Mouse (Mus musculus) forebrain, embryonic 14.5 days (tissue): ENCODE data around the gene Rtn4rl1. TPM values are rescaled to one million over a fixed set of nuclear protein-coding genes. Genes with fewer than 3 reads are reported as not detected.
A peak's percentile ranks its signal among the peaks of the same experiment; 100 is the strongest.

ENCODE experiments used
- ATAC-seq: fragments of 200-750 bp; cut with Nextera tagmentation; 2 replicates; pipeline ENCODE4 v1.8.0; 2017; ENCODE audit warnings: mild to moderate bottlenecking, moderate library complexity
- DNase-seq: peaks from one replicate; pipeline ENCODE4 v3.0.0-alpha.2; 2015; ENCODE audit warnings: low spot score
- H3K27ac ChIP-seq: fragments of 300-500 bp; sonication (generic); 2 replicates; pipeline ENCODE4 v1.5.1; 2014; ENCODE audit warnings: low read depth, mild to moderate bottlenecking, control low read depth, low read length, moderate library complexity
- H3K27me3 ChIP-seq: fragments of 300-500 bp; sonication (generic); replicated peaks from 2 replicates; pipeline ENCODE4 v1.6.1; 2014; ENCODE audit warnings: low read length, control low read depth, mixed read lengths; ENCODE audit not compliant: control insufficient read depth, insufficient read depth
- H3K36me3 ChIP-seq: fragments of 300-500 bp; sonication (generic); 2 replicates; pipeline ENCODE4 v1.6.1; 2014; ENCODE audit warnings: low read length, control low read depth; ENCODE audit not compliant: control insufficient read depth, insufficient read depth
- H3K4me1 ChIP-seq: fragments of 300-500 bp; sonication (generic); 2 replicates; pipeline ENCODE4 v1.6.1; 2014; ENCODE audit warnings: antibody characterized with exemption, low read length, control low read depth; ENCODE audit not compliant: control insufficient read depth, insufficient read depth
- H3K4me2 ChIP-seq: fragments of 300-500 bp; sonication (generic); 2 replicates; pipeline ENCODE4 v1.6.1; 2014; ENCODE audit warnings: mild to moderate bottlenecking, control low read depth, low read length
- H3K4me3 ChIP-seq: fragments of 300-500 bp; sonication (generic); 2 replicates; pipeline ENCODE4 v1.5.1; 2014; ENCODE audit warnings: low read depth, low read length, control low read depth
- H3K9ac ChIP-seq: fragments of 300-500 bp; sonication (generic); 2 replicates; pipeline ENCODE4 v1.6.1; 2014; ENCODE audit warnings: mild to moderate bottlenecking, low read length, control low read depth, moderate library complexity
- H3K9me3 ChIP-seq: fragments of 300-500 bp; sonication (generic); replicated peaks from 2 replicates; pipeline ENCODE4 v1.6.1; 2016; ENCODE audit warnings: low read length, control low read depth, mixed read lengths; ENCODE audit not compliant: control insufficient read depth
- WGBS: fragments of 180-500 bp; shearing (Covaris S2); extraction: QIAGEN DNeasy Blood & Tissue Kit; methylation state at CpG from one replicate; pipeline ENCODE4 v1.1.7; 2014; 5-methylcytosine and 5-hydroxymethylcytosine counted together
- polyA plus RNA-seq: library from polyadenylated mRNA; unstranded; fragments of >200 nt; fragmentation: Nextera tagmentation; extraction: Ambion mirVana; gene quantifications from 2 replicates; pipeline ENCODE4 v1.2.1, GENCODE M21; 2014

Gene Rtn4rl1
- polyA plus RNA-seq, 1 experiment from 2014 or later = 5.0 TPM

- no peak overlapping the region for H3K4me2 ChIP-seq
- H3K9me3 ChIP-seq = no peaks in the 10 kb centered on the region
- H3K4me1 ChIP-seq = no peaks in the 10 kb centered on the region
- ATAC-seq (no peak), DNase-seq (no peak)
- no peak overlapping the region for H3K4me3 ChIP-seq
- H3K27ac ChIP-seq = no peak overlapping the region
- WGBS = 94% methylated on average over 12 of the region's 12 CpGs
- peaks cover 44% of the 10 kb centered on the region for H3K36me3 ChIP-seq
- no peak overlapping the region for H3K9ac ChIP-seq
- H3K27me3 ChIP-seq = peaks cover 44% of the 10 kb centered on the region
Measured at GRCm38 (mm10) chr11:75162591-75163080, 30.9 kb upstream of the Rtn4rl1 start.

GRCm38 (mm10) chr11:75163379-75163778 lies 30.2 kb upstream of the Rtn4rl1 start:
- Histone ChIP-seq H3K4me3 (no peak overlapping the region), H3K9ac (no peak overlapping the region), H3K4me2 (no peak overlapping the region), H3K27ac (no peak overlapping the region), H3K4me1 (no peaks in the 10 kb centered on the region), H3K36me3 (peaks cover 39% of the 10 kb centered on the region), H3K9me3 (no peaks in the 10 kb centered on the region), H3K27me3 (peaks cover 51% of the 10 kb centered on the region)
- 93% methylated on average over 6 of the region's 6 CpGs for WGBS
- no peak for DNase-seq
- no peak for ATAC-seq

- H3K4me1 ChIP-seq = peaks cover 5% of the 10 kb centered on the region
- ATAC-seq = no peak
- 77% methylated on average over 2 of the region's 2 CpGs for WGBS
Measured at GRCm38 (mm10) chr11:75164051-75164450, 29.5 kb upstream of the Rtn4rl1 start.

GRCm38 (mm10) chr11:75164750-75165149 lies 28.8 kb upstream of the Rtn4rl1 start:
- Histone ChIP-seq H3K27me3 (peaks cover 65% of the 10 kb centered on the region), H3K27ac (no peak overlapping the region), H3K9ac (no peak overlapping the region), H3K9me3 (no peaks in the 10 kb centered on the region), H3K4me3 (0 out of 2 replicates have a peak overlapping the region, but pooled peaks have one; percentile 19), H3K4me2 (no peak overlapping the region), H3K36me3 (peaks cover 31% of the 10 kb centered on the region), H3K4me1 (peaks cover 9% of the 10 kb centered on the region)
- no peak for DNase-seq
- ATAC-seq = no peak
- 13% methylated on average over 15 of the region's 15 CpGs for WGBS

More at GRCm38 (mm10) chr11:75164051-75164450, 29.5 kb upstream of the Rtn4rl1 start:
- Histone ChIP-seq H3K27ac (no peak overlapping the region), H3K9me3 (no peaks in the 10 kb centered on the region), H3K36me3 (peaks cover 35% of the 10 kb centered on the region), H3K9ac (no peak overlapping the region), H3K4me2 (no peak overlapping the region), H3K27me3 (peaks cover 58% of the 10 kb centered on the region), H3K4me3 (no peak overlapping the region)
- DNase-seq = no peak

GRCm38 (mm10) chr11:75165441-75166192 lies 28.0 kb upstream of the Rtn4rl1 start:
- H3K4me2 ChIP-seq = peak overlapping the region; percentile 43
- H3K27me3 ChIP-seq = peaks cover 71% of the 10 kb centered on the region
- no peak for ATAC-seq
- peaks cover 18% of the 10 kb centered on the region for H3K4me1 ChIP-seq
- 3% methylated on average over 54 of the region's 54 CpGs for WGBS
- no peak overlapping the region for H3K27ac ChIP-seq
- H3K4me3 ChIP-seq = peak overlapping the region; percentile 19; the same call in 1 of the 2 replicates
- peaks cover 23% of the 10 kb centered on the region for H3K36me3 ChIP-seq
- no peaks in the 10 kb centered on the region for H3K9me3 ChIP-seq
- peak overlapping the region; percentile 17; the same call in 1 of the 2 replicates for H3K9ac ChIP-seq
- peak; percentile 66 for DNase-seq

- peak overlapping the region; percentile 19 for H3K4me3 ChIP-seq
- DNase-seq (no peak), ATAC-seq (no peak)
- H3K4me2 ChIP-seq = peak overlapping the region; percentile 43
- H3K4me1 ChIP-seq = peaks cover 21% of the 10 kb centered on the region
- peaks cover 17% of the 10 kb centered on the region for H3K36me3 ChIP-seq
- peak overlapping the region; percentile 26 for H3K9ac ChIP-seq
- H3K9me3 ChIP-seq = no peaks in the 10 kb centered on the region
- peaks cover 78% of the 10 kb centered on the region for H3K27me3 ChIP-seq
- no peak overlapping the region for H3K27ac ChIP-seq
- WGBS = 2% methylated on average over 51 of the region's 55 CpGs
Measured at GRCm38 (mm10) chr11:75166193-75166842, 27.3 kb upstream of the Rtn4rl1 start.

GRCm38 (mm10) chr11:75166861-75167642 lies 26.5 kb upstream of the Rtn4rl1 start:
- H3K4me3 ChIP-seq = peak overlapping the region; percentile 40
- DNase-seq = no peak
- H3K9ac ChIP-seq = peak overlapping the region; percentile 26
- no peak for ATAC-seq
- peak overlapping the region; percentile 43 for H3K4me2 ChIP-seq
- H3K27ac ChIP-seq = no peak overlapping the region
- H3K36me3 ChIP-seq = peaks cover 12% of the 10 kb centered on the region
- peaks cover 21% of the 10 kb centered on the region for H3K4me1 ChIP-seq
- H3K9me3 ChIP-seq = no peaks in the 10 kb centered on the region
- peaks cover 86% of the 10 kb centered on the region for H3K27me3 ChIP-seq
- 2% methylated on average over 61 of the region's 68 CpGs for WGBS

- peaks cover 94% of the 10 kb centered on the region for H3K27me3 ChIP-seq
- peak overlapping the region; percentile 77 for H3K4me2 ChIP-seq
- H3K36me3 ChIP-seq = peaks cover 8% of the 10 kb centered on the region
- H3K4me3 ChIP-seq = peak overlapping the region; percentile 40
- DNase-seq (no peak), ATAC-seq (no peak)
- 2% methylated on average over 52 of the region's 63 CpGs for WGBS
- peaks cover 23% of the 10 kb centered on the region for H3K4me1 ChIP-seq
- H3K27ac ChIP-seq = 0 out of 2 replicates have a peak overlapping the region, but pooled peaks have one; percentile 48
- no peaks in the 10 kb centered on the region for H3K9me3 ChIP-seq
- peak overlapping the region; percentile 48; the same call in 1 of the 2 replicates for H3K9ac ChIP-seq
Measured at GRCm38 (mm10) chr11:75167643-75168589, 25.7 kb upstream of the Rtn4rl1 start.
